Mouse (Mus musculus) thymus, postnatal 10 days (tissue): ENCODE results near the gene Stard13.

Experiments used
- DNase-seq, 2 experiments: peaks; one replicate each; pipeline ENCODE4 v3.0.0; 2021; ENCODE audit warnings: low spot score in 2 of 2

Stard13 gene

GRCm38 (mm10) chr5:151104354-151105053 lies 129.1 kb downstream of the Stard13 start:
- no peak for DNase-seq

- no peak for DNase-seq
These were observed 130.4 kb downstream of the Stard13 start for GRCm38 (mm10) chr5:151103284-151103683.

- DNase-seq: no peak
These were observed 131.4 kb downstream of the Stard13 start for GRCm38 (mm10) chr5:151102262-151102661.

GRCm38 (mm10) chr5:151096012-151096411 lies 137.6 kb downstream of the Stard13 start:
- DNase-seq: no peak

GRCm38 (mm10) chr5:151092886-151093665 lies 140.6 kb downstream of the Stard13 start:
- DNase-seq: no peak

- no peak for DNase-seq
These were observed 142.6 kb downstream of the Stard13 start for GRCm38 (mm10) chr5:151090996-151091395.

- DNase-seq: no peak
These were observed 144.4 kb downstream of the Stard13 start for GRCm38 (mm10) chr5:151089201-151089600.

- DNase-seq: no peak
These were observed 147.0 kb downstream of the Stard13 start for GRCm38 (mm10) chr5:151086425-151087202.

- DNase-seq: no peak
These were observed 147.9 kb downstream of the Stard13 start for GRCm38 (mm10) chr5:151085749-151086148.

GRCm38 (mm10) chr5:151080276-151080675 lies 153.4 kb downstream of the Stard13 start:
- no peak for DNase-seq

GRCm38 (mm10) chr5:151077953-151078352 lies 155.7 kb downstream of the Stard13 start:
- DNase-seq: no peak

GRCm38 (mm10) chr5:151076917-151077316 lies 156.7 kb downstream of the Stard13 start:
- no peak for DNase-seq

GRCm38 (mm10) chr5:151074282-151074681 lies 159.4 kb downstream of the Stard13 start:
- DNase-seq: no peak

GRCm38 (mm10) chr5:151071430-151071829 lies 162.2 kb downstream of the Stard13 start:
- no peak for DNase-seq

GRCm38 (mm10) chr5:151070896-151071295 lies 162.7 kb downstream of the Stard13 start:
- DNase-seq: no peak

- no peak for DNase-seq
These were observed 164.1 kb downstream of the Stard13 start for GRCm38 (mm10) chr5:151069569-151069968.

- DNase-seq: no peak
These were observed 167.6 kb downstream of the Stard13 start for GRCm38 (mm10) chr5:151066016-151066415.

- no peak for DNase-seq
These were observed 168.4 kb downstream of the Stard13 start for GRCm38 (mm10) chr5:151065228-151065627.

- no peak for DNase-seq
These were observed 171.7 kb downstream of the Stard13 start for GRCm38 (mm10) chr5:151061942-151062341.

- no peak for DNase-seq
These were observed 173.2 kb downstream of the Stard13 start for GRCm38 (mm10) chr5:151060476-151060875.

- DNase-seq: no peak
These were observed 173.9 kb downstream of the Stard13 start for GRCm38 (mm10) chr5:151059772-151060171.

- DNase-seq: no peak
These were observed 174.3 kb downstream of the Stard13 start for GRCm38 (mm10) chr5:151059352-151059751.
